Mouse (Mus musculus) MEL (cell line): ENCODE results near the gene Taldo1. TPM values are rescaled to one million over a fixed set of nuclear protein-coding genes. Genes with fewer than 3 reads are reported as not detected.

ENCODE experiments used
- DNase-seq: peaks from one replicate; pipeline ENCODE4 v3.0.0; 2011; ENCODE audit warnings: low read depth, low spot score
- H3K27ac ChIP-seq: 2 replicates; pipeline ENCODE4 v1.5.1; 2012; ENCODE audit warnings: low read depth, mild to moderate bottlenecking, control low read depth, low read length, moderate library complexity; ENCODE audit not compliant: control insufficient read depth
- H3K27me3 ChIP-seq, 2 experiments: fragments of 150-350 bp in 1 of 2; sonication (generic) in 1 of 2; 2 replicates each; pipeline ENCODE4 v1.6.1; 2012; ENCODE audit warnings: low read length in 2 of 2, mild to moderate bottlenecking in 2 of 2, improper control_type of control experiment in 1 of 2, moderate library complexity in 1 of 2; ENCODE audit not compliant: insufficient read depth in 2 of 2, control insufficient read depth in 1 of 2
- H3K36me3 ChIP-seq, 2 experiments: 2 replicates each; pipeline ENCODE4 v1.6.1; 2012 to 2014; ENCODE audit warnings: low read length in 2 of 2, improper control_type of control experiment in 1 of 2, inconsistent platforms in 1 of 2, mild to moderate bottlenecking in 1 of 2; ENCODE audit not compliant: insufficient read depth in 2 of 2, control insufficient read depth in 1 of 2
- H3K4me1 ChIP-seq, 2 experiments: fragments of 150-350 bp in 1 of 2; sonication (generic) in 1 of 2; 2 replicates each; pipeline ENCODE4 v1.6.1; 2012; ENCODE audit warnings: low read length in 2 of 2, improper control_type of control experiment in 1 of 2, mild to moderate bottlenecking in 1 of 2; ENCODE audit not compliant: insufficient read depth in 2 of 2, control insufficient read depth in 1 of 2
- H3K4me3 ChIP-seq, 2 experiments: fragments of 150-350 bp in 1 of 2; sonication (generic) in 1 of 2; 2 replicates each; pipeline ENCODE4 v1.5.1; 2012; ENCODE audit warnings: low read depth in 2 of 2, low read length in 2 of 2, mild to moderate bottlenecking in 2 of 2, moderate library complexity in 2 of 2, control low read depth in 1 of 2, improper control_type of control experiment in 1 of 2; ENCODE audit not compliant: control insufficient read depth in 1 of 2, insufficient read depth in 1 of 2
- H3K79me2 ChIP-seq: 2 replicates; pipeline ENCODE4 v1.6.1; 2012; ENCODE audit warnings: mild to moderate bottlenecking, low read length, moderate library complexity; ENCODE audit not compliant: control insufficient read depth, poor library complexity, insufficient read depth
- H3K9ac ChIP-seq: 2 replicates; pipeline ENCODE4 v1.6.1; 2012; ENCODE audit warnings: low read depth, mild to moderate bottlenecking, control low read depth, low read length, moderate library complexity; ENCODE audit not compliant: control insufficient read depth, poor library complexity, severe bottlenecking
- H3K9me3 ChIP-seq: fragments of 150-350 bp; sonication (generic); replicated peaks from 2 replicates; pipeline ENCODE4 v1.6.1; 2012; ENCODE audit warnings: mild to moderate bottlenecking, low read length, improper control_type of control experiment, moderate library complexity; ENCODE audit not compliant: insufficient read depth
- BHLHE40 ChIP-seq: IDR thresholded peaks from 2 replicates; pipeline ENCODE4 v1.6.1; 2012; ENCODE audit warnings: low read depth, mild to moderate bottlenecking, inconsistent platforms, low read length, improper control_type of control experiment, borderline replicate concordance
- CTCF ChIP-seq, 3 experiments: IDR thresholded peaks in 2 of 3; conservative IDR thresholded peaks in 1 of 3; 2 replicates each; pipeline ENCODE4 v1.5.1; 2011 to 2012; ENCODE audit warnings: low read length in 3 of 3, low read depth in 2 of 3, mild to moderate bottlenecking in 2 of 3, improper control_type of control experiment in 1 of 3, inconsistent platforms in 1 of 3, mixed read lengths in 1 of 3, moderate library complexity in 1 of 3; ENCODE audit not compliant: control insufficient read depth in 1 of 3, insufficient read depth in 1 of 3, poor library complexity in 1 of 3, severe bottlenecking in 1 of 3
- E2F4 ChIP-seq: IDR thresholded peaks from 2 replicates; pipeline ENCODE4 v1.6.1; 2011; ENCODE audit warnings: low read depth, low read length, improper control_type of control experiment, borderline replicate concordance
- EP300 ChIP-seq, 2 experiments: IDR thresholded peaks; 2 replicates each; pipeline ENCODE4 v1.6.1; 2011; ENCODE audit warnings: improper control_type of control experiment in 2 of 2, low read length in 2 of 2, low read depth in 1 of 2, mild to moderate bottlenecking in 1 of 2
- GABPA ChIP-seq: IDR thresholded peaks from 2 replicates; pipeline ENCODE4 v1.6.1; 2012; ENCODE audit warnings: low read depth, mild to moderate bottlenecking, inconsistent platforms, low read length, improper control_type of control experiment, moderate library complexity
- GATA1 ChIP-seq: IDR thresholded peaks from 2 replicates; pipeline ENCODE4 v1.6.1; 2011; ENCODE audit warnings: low read depth, low read length, improper control_type of control experiment
- HCFC1 ChIP-seq: IDR thresholded peaks from 2 replicates; pipeline ENCODE4 v1.6.1; 2012; ENCODE audit warnings: low read depth, mild to moderate bottlenecking, inconsistent platforms, low read length, improper control_type of control experiment, moderate library complexity
- MAZ ChIP-seq: IDR thresholded peaks from 2 replicates; pipeline ENCODE4 v1.6.1; 2012; ENCODE audit warnings: low read depth, mild to moderate bottlenecking, inconsistent platforms, low read length, improper control_type of control experiment
- MEF2A ChIP-seq: IDR thresholded peaks from 2 replicates; pipeline ENCODE4 v1.6.1; 2014; ENCODE audit warnings: low read depth, mild to moderate bottlenecking, inconsistent platforms, low read length, improper control_type of control experiment; ENCODE audit not compliant: poor library complexity, insufficient replicate concordance, severe bottlenecking; ENCODE audit errors: extremely low read depth
- MYC ChIP-seq: IDR thresholded peaks from 2 replicates; pipeline ENCODE4 v1.6.1; 2011; ENCODE audit warnings: low read depth, mild to moderate bottlenecking, low read length, improper control_type of control experiment, moderate library complexity
- POLR2A ChIP-seq, 2 experiments: IDR thresholded peaks; 2 replicates each; pipeline ENCODE4 v1.6.1; 2011 to 2012; ENCODE audit warnings: low read length in 2 of 2, mild to moderate bottlenecking in 2 of 2, control low read depth in 1 of 2, improper control_type of control experiment in 1 of 2, low read depth in 1 of 2, moderate library complexity in 1 of 2; ENCODE audit not compliant: control insufficient read depth in 1 of 2, insufficient read depth in 1 of 2, poor library complexity in 1 of 2
- RAD21 ChIP-seq: IDR thresholded peaks from 2 replicates; pipeline ENCODE4 v1.6.1; 2011; ENCODE audit warnings: mild to moderate bottlenecking, low read depth, low read length, improper control_type of control experiment
- RCOR1 ChIP-seq: IDR thresholded peaks from 2 replicates; pipeline ENCODE4 v1.6.1; 2012; ENCODE audit warnings: low read depth, mild to moderate bottlenecking, inconsistent platforms, low read length, improper control_type of control experiment
- SIN3A ChIP-seq: IDR thresholded peaks from 2 replicates; pipeline ENCODE4 v1.6.1; 2012; ENCODE audit warnings: low read length, improper control_type of control experiment, inconsistent platforms
- SMC3 ChIP-seq: IDR thresholded peaks from 2 replicates; pipeline ENCODE4 v1.6.1; 2011; ENCODE audit warnings: low read depth, low read length, improper control_type of control experiment
- TAL1 ChIP-seq: IDR thresholded peaks from 2 replicates; pipeline ENCODE4 v1.6.1; 2012; ENCODE audit warnings: mild to moderate bottlenecking, inconsistent platforms, low read length, moderate library complexity, mixed read lengths
- TBP ChIP-seq: IDR thresholded peaks from 2 replicates; pipeline ENCODE4 v1.8.0; 2011; ENCODE audit warnings: low read depth, low read length, improper control_type of control experiment
- UBTF ChIP-seq: IDR thresholded peaks from 2 replicates; pipeline ENCODE4 v1.6.1; 2012; ENCODE audit warnings: low read depth, mild to moderate bottlenecking, inconsistent platforms, low read length, improper control_type of control experiment, moderate library complexity, borderline replicate concordance; ENCODE audit not compliant: insufficient read depth
- ZC3H11A ChIP-seq: IDR thresholded peaks from 2 replicates; pipeline ENCODE4 v1.6.1; 2012; ENCODE audit warnings: low read depth, mild to moderate bottlenecking, inconsistent platforms, low read length, improper control_type of control experiment
- ZNF384 ChIP-seq: IDR thresholded peaks from 2 replicates; pipeline ENCODE4 v1.6.1; 2012; ENCODE audit warnings: low read depth, mild to moderate bottlenecking, inconsistent platforms, low read length, improper control_type of control experiment
- polyA plus RNA-seq, 2 experiments: library from polyadenylated mRNA; stranded (reverse) in 1 of 2; unstranded in 1 of 2; fragments of >175 nt in 1 of 2; fragments of >200 nt in 1 of 2; gene quantifications; 2 replicates each; pipeline versions ENCODE4 v1.2.1 to v1.2.4; 2012; ENCODE audit warnings: low replicate concordance in 2 of 2, low read depth in 1 of 2; ENCODE audit not compliant: insufficient read length in 2 of 2, insufficient read depth in 1 of 2, missing spikeins in 1 of 2
- total RNA-seq: library from RNA; depleted of rRNA; stranded (reverse); fragments of 300-350 nt; gene quantifications from 2 replicates; pipeline ENCODE4 v1.2.3, GENCODE M21; 2012

Taldo1 gene
- total and polyA plus RNA-seq, 3 experiments, result 298 to 415 TPM; not detected in 1

DNA sequence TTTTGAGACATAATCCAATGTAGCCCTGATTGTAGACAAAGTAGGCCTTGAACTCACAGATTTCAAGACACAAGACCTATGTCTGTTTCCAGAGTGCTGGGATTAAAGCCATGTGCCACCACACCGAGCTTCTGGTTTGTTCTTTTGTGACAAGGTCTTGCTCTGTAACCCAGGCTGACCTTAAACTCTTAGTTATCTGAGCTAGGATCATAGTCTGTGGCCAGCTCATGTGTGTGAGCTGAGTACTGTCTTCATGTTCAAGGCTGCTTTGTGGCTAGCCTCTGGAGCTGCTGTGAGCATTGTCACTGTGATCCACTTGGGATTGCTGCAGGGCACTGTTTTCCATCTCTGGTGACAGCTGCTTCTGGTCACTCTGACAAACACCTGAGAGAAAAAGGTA is 3.3 kb downstream of the Taldo1 start:
- no peak for DNase-seq
- Histone ChIP-seq H3K79me2 (peaks cover 25% of the 10 kb centered on the region), H3K9ac (no peak overlapping the region), H3K4me3 (no peak overlapping the region), H3K9me3 (no peaks in the 10 kb centered on the region), H3K36me3 (peaks cover 21 to 25% of the 10 kb centered on the region in 2 experiments), H3K27me3 (no peaks in the 10 kb centered on the region), H3K27ac (no peak overlapping the region), H3K4me1 (peaks cover 0 to 10% of the 10 kb centered on the region in 2 experiments; a peak in 3 of 4 replicates)
- TF ChIP-seq MEF2A (no peak), SIN3A (no peak), ZC3H11A (no peak), TAL1 (no peak), GABPA (no peak), RCOR1 (no peak), ZNF384 (no peak), UBTF (no peak), POLR2A (IDR thresholded peaks at IDR 0.05; ENCODE audit: control insufficient read depth in 1 of 2, insufficient read depth in 1 of 2, low read depth in 1 of 2, low read length in 2 of 2, poor library complexity in 1 of 2) (no peak), BHLHE40 (no peak), EP300 (IDR thresholded peaks at IDR 0.05; ENCODE audit: low read depth in 1 of 2, low read length in 2 of 2) (no peak), TBP (no peak), MAZ (no peak)

DNA sequence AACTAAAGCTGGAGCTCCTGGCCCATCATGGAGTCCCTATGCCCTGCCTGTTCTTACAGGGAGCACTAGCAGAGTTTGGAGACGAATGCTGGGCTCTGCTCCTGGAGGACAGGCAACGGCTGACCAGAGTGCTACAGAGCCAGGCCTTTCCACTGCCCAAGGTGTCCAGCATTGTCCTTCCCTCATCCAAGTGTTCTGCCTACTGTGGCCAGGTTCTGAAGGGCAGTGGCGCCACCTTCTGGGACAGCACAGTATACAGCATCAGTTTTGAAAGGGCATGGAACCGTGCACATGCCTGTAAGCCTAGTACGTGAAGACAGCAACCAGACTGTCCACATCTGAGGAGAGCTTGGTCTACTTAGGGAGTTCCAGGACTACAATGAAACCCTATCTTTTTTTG is 11.3 kb downstream of the Taldo1 start:
- Histone ChIP-seq H3K4me1 (no peaks in the 10 kb centered on the region), H3K9ac (no peak overlapping the region), H3K27me3 (no peaks in the 10 kb centered on the region), H3K9me3 (no peaks in the 10 kb centered on the region), H3K36me3 (peaks cover 0 to 14% of the 10 kb centered on the region in 2 experiments; a peak in 2 of 4 replicates), H3K4me3 (no peak overlapping the region), H3K27ac (no peak overlapping the region), H3K79me2 (no peaks in the 10 kb centered on the region; the same call in 1 of the 2 replicates)
- DNase-seq, result peak; percentile 79
- TF ChIP-seq E2F4 (no peak), MYC (peak; percentile 63; the same call in 1 of the 2 replicates), ZC3H11A (peak; percentile 75), SMC3 (peak; percentile 76), CTCF (IDR thresholded peaks at IDR 0.05 in 2 of 3, conservative IDR thresholded peaks at IDR 0.05 in 1 of 3; ENCODE audit: control insufficient read depth in 1 of 3, insufficient read depth in 1 of 3, low read depth in 2 of 3, low read length in 3 of 3, poor library complexity in 1 of 3, severe bottlenecking in 1 of 3) (peak; percentile 92 to 93 (median 92)), RAD21 (peak; percentile 87), HCFC1 (0 out of 2 replicates have a peak, but pooled peaks have one; percentile 28), MEF2A (no peak), BHLHE40 (0 out of 2 replicates have a peak, but pooled peaks have one; percentile 9), GATA1 (no peak)
